Mouse (Mus musculus) right cerebral cortex, postnatal 14 days (tissue): ENCODE measurements around the gene Yipf1.

Experiments used
- DNase-seq: peaks from one replicate; pipeline ENCODE4 v3.0.0; 2022

The Yipf1 gene

DNA sequence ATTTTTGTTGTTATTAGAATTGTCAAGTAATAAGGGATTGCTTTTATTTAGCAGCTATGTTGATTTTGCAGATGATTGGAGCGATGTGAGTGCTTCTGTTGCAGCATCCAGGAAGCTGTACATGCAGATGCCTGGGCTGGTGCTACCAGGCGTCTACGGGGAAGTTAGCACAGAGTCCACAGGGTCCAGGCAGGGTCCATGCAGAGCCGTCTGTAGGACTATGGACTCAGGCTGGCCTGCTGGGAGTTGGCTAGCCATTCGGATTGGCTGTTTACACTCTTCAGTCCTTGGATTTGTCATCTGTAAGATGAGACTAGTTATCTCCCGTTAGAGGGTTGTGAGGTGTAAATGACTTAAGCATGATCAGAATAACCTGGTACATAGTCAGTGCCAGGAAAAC, 64.8 kb downstream of the Yipf1 start:
- DNase-seq = no peak

- DNase-seq = no peak
Observed at GRCm38 (mm10) chr4:107380871-107381270, 66.7 kb downstream of the Yipf1 start.

DNA sequence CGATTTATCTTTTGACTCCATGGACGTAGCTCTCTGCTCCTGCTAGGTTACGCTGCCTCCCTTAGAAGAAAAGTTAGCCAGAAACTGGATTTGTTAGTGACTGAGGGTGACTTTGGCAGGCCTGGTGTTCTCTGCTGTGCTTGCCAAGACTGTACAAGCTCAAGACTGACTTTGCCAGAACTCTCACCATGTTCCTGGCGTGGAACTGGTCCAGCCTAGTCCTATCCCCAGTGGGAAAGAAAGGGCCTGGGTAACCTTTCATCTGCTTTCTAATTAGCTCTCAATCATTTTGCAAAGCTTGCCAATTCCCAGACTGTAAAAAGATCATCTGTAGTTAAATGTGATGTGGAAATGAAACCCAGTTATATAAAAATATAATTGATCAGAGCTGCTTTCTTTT, 72.9 kb downstream of the Yipf1 start:
- DNase-seq = no peak

DNA sequence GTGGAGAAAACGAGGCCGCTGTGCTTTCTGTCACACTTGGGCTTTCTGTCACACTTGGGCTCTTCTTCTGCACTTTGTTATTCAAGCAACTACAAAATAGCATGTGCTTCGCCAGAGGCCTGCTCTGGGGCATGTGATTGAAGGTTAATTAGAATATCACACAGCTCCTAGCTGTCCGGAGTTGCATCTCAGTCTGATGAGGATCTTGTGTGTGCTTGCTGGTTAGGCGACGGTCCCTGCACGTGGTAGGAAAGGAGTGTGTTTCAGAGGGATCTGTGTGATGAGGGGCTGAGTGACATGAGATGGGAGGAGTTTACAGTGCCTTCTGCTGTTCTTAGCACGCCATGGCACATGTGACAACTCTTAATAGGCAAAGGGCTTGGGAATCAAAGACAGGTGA, 73.3 kb downstream of the Yipf1 start:
- no peak for DNase-seq

DNA sequence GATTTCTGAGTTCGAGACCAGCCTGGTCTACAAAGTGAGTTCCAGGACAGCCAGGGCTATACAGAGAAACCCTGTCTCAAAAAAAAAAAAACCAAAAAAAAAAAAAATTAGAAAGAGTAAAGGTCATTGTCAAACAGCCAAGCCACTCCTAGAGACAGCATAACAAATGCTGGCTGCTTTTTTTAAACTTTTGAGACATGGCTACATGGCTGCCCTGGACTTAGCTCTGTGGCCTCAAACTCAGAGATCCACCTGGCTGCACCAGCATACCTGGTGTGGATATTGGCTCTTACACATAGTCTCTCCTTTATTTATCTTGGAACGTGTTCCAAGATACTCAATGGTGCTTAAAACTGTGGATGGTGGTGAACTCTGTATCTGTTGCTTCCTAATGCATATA, 74.1 kb downstream of the Yipf1 start:
- no peak for DNase-seq

- no peak for DNase-seq
Observed at GRCm38 (mm10) chr4:107389345-107389744, 75.2 kb downstream of the Yipf1 start.

DNA sequence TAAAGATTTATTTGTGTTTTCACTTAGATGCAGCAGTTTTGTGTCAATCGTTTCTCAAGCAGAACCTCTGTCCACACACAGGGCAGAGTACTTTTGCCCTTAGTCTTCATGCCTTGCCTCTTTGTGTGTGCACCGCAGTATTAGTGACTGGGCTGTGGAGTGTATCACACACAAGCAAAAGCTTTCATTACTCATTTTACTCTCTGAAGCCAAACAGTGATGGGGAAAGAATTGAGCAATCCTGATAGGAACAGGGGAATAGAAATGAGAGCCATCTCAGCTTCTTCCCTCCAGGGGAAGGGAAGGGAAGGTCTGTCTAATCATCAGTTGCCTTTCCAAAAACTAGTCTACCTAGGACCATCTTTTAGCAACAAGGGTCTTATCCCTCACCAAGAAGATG, 79.6 kb downstream of the Yipf1 start:
- no peak for DNase-seq
